Mouse (Mus musculus): ENCODE results near the gene Fam169a. TPM values are rescaled to one million over a fixed set of nuclear protein-coding genes. Genes with fewer than 3 reads are reported as not detected.

Gene Fam169a
- not detected for total RNA-seq (2023)

DNA sequence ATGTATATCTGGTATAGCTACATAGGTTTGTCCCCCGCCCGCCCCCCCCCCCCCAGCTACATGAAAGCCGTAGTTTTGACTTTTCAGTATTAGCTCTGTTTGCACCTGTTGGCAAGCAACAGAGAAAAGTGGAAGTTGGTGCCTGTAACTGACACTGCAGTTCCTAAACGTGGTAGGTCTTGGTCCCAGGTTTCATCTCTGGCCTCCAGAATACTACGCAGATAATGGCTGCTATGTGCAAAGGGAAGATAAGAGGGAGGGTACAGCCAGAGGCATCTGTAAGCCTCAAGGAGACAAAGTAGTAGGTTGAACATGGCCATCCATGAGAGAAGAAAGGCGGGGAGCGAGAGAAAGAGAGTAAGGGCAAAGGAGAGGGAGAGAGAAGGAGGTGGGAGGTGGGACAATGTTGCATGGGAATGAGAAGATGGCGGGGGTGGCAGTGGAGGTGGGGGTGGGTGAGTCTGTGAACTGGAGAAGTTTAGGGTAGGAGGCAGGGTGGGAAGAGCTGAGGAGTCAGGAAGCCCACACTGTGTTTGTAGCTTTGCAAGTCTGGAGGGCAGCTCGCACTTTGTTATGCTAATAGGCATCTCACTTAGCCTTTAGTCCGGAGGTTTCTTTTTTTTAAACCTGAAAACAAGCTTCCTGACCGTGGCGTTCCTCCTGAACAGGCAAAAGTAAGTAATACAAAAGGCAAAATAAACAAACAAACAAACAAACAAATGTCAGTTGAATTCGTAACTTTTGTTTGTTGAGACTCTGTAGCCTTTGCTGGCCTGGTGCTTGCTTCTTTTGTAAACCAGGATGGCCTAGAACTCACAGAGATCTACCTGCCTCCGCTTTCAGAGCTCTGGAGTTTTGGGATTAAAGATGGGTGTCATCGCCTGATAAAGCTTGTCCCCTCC, at the start of gene Fam169a:
Fam169a (plus strand) TSS at position 638 of the 902 bp plus-strand sequence.

DNA sequence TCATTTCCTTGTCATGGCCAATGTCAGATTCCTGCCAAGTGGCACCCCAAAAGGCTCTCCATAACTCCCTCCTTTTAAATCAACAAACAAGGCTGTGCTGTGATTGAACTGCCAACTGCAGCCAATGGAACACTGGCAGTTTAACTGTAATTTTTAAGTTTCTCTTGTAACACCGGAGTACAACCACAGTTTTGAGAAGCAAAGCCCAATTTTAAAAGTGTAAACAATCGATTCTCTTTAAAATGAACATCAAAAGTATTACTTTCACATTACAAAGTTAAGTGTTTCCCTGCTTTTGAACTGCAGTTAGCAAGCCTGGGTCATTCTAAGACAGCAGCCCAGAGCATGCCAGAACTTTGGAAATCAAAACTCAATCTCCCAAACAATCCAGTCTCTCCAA, 32.8 kb upstream of the Fam169a start, which contains the start of gene 1700029F12Rik:
1700029F12Rik (minus strand) TSS at position 101 of the 400 bp plus-strand sequence.

DNA sequence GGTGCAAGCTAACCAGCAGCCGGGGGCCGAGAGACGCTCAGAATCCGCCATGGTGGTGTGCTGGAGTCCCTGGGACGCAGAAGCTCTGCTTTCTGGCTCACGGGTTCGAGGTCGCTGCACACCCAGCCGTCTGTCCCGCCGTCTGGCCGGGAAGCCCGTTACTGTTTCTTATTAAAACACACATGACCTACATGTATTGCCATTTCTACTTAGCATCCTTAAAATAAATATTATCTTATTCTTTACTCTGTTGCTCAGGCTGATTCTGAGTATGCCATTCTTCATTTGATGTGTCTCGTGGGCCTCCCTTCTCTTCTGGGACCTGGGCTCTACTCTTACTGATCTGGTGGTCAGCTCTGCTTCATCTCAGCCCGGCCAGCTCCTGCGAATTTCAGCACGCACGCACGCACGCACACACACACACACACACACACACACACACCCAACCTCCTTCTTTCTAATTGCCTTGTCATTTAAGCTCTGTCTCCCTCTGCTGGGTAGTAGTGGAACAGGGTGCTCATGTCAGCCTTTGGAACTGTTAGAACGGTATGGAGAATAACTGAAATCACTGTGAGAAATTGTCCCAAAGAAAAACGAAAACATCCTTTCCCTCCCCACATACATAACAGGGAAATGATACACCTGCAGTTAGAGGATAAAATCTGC, 32.2 kb downstream of the Fam169a start, which contains the start of gene Gm6169:
Gm6169 (minus strand) TSS at position 51 of the 666 bp plus-strand sequence.

DNA sequence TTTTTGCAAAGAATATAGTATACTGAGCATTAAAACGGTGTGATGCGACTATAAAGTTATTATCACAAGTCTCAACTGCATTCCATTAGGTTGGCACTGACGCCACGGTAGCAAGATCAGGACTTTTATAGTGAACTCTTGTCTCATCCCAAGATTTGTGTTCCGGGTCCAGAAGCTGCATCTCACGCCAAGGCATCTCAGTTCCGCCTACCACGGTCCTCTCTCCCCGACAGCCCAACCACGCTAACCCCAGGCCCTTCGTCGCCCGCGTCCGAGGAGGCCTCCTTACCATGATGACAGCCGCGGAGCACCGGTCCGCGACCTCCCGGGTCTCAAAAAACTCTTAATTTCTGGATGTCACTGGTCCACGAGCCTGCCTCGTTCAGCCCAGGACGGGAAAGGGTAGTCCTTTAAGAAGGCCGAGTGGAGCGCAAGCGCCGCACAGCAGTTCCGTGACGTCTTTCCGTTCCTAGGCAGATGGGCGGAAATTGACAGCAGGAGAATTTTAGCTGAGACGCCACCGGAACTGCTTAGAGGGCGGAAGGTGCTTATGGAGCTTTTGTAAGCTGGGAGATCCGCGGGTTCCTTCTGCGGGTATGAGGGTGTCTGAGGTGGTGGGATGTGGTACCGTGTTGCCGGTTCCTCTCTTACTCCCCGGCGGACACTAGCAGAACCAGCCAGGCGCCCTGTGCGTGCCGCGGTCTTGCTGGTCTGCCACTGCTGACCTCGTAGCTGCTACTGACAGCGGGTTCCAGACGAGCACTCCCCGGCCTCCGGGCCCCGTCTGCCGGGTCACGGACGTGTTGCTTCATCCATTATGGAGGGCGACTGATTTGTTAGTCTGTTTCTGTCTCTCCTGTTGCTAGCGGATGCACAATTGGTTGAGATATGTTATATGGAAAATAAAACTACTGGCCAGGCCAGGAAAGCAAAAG, 70.6 kb downstream of the Fam169a start, which contains the start of the genes Gfm2 and Nsa2:
Gfm2 (plus strand) TSS at position 472 of the 935 bp plus-strand sequence.
Nsa2 (minus strand) TSS at position 472 of the 935 bp plus-strand sequence.

Other genes starting within 250 kb of the Fam169a start
- gene Gcnt4, start 142.6 kb upstream of the Fam169a start, total RNA-seq (2023) = not detected
- gene 1700029F12Rik, start 32.9 kb upstream of the Fam169a start, total RNA-seq (2023) = not detected
- gene Gm6169, start 32.0 kb downstream of the Fam169a start, total RNA-seq (2023) = 100 to 1,000 TPM in 1 of 2 experiments, 1 to 10 TPM in 1; 2.4 to 133 TPM
- gene Gfm2, start 70.7 kb downstream of the Fam169a start, total RNA-seq (2023) = 10 to 100 TPM; 12.5 to 14.8 TPM
- gene Nsa2, start 70.7 kb downstream of the Fam169a start, total RNA-seq (2023) = 10 to 100 TPM; 50.1 to 64.4 TPM
- gene Hexb, start 131.1 kb downstream of the Fam169a start, total RNA-seq (2023) = 10 to 100 TPM; 55.2 to 56.1 TPM
- gene Enc1, start 173.8 kb downstream of the Fam169a start, total RNA-seq (2023) = 1 to 10 TPM; 1.6 to 2.0 TPM

All from neutrophil, adult 59 days (primary cell).